ENCODE assay signal across 14 mouse cellular contexts in genomic region chr16:81223841-81224240, GRCm38 (mm10). TPM values are rescaled to one million over a fixed set of nuclear protein-coding genes. Genes with fewer than 3 reads are reported as not detected.
DNase-seq lines count a peak whose midpoint lies in the region; ATAC-seq lines count a peak whose summit lies in the region.
"Had no signal": no experiment of that assay in that cellular context is flagged by ENCODE, and none has a peak within 500 bp of the region (broad histone marks: within the 10 kb centered on the region; RNA-seq: fewer than 3 reads in every experiment).

No protein-coding gene starts in this region.

- H3K27ac ChIP-seq in neural tube, embryonic 11.5 days (ENCODE audit: low read depth, low read length) = no peak overlapping the region
- H3K27ac ChIP-seq in hindbrain, embryonic 15.5 days (replicated peaks) = no peak overlapping the region
- no peak overlapping the region for H3K27ac ChIP-seq in neural tube, embryonic 15.5 days (replicated peaks)
- H3K27ac ChIP-seq: limb, embryonic 12.5 days had no signal

- H3K36me3 ChIP-seq in neural tube, embryonic 11.5 days (ENCODE audit: control insufficient read depth, insufficient read depth, low read length) = no peaks in the 10 kb centered on the region
- H3K36me3 ChIP-seq in hindbrain, embryonic 15.5 days = no peaks in the 10 kb centered on the region
- H3K36me3 ChIP-seq in neural tube, embryonic 15.5 days = no peaks in the 10 kb centered on the region
- H3K36me3 ChIP-seq: G1E; limb, embryonic 12.5 days had no signal

- no peaks in the 10 kb centered on the region for H3K27me3 ChIP-seq in neural tube, embryonic 11.5 days (ENCODE audit: control insufficient read depth, insufficient read depth, low read length)
- no peaks in the 10 kb centered on the region for H3K27me3 ChIP-seq in hindbrain, embryonic 15.5 days
- H3K27me3 ChIP-seq in neural tube, embryonic 15.5 days (replicated peaks) = no peaks in the 10 kb centered on the region
- H3K27me3 ChIP-seq: limb, embryonic 12.5 days had no signal

- no peak overlapping the region for H3K4me3 ChIP-seq in neural tube, embryonic 11.5 days (ENCODE audit: low read depth, low read length)
- H3K4me3 ChIP-seq in hindbrain, embryonic 15.5 days = no peak overlapping the region
- H3K4me3 ChIP-seq in neural tube, embryonic 15.5 days (replicated peaks) = no peak overlapping the region
- H3K4me3 ChIP-seq: limb, embryonic 12.5 days had no signal

- no peak overlapping the region for H3K4me2 ChIP-seq in neural tube, embryonic 11.5 days (ENCODE audit: low read depth)
- no peak overlapping the region for H3K4me2 ChIP-seq in hindbrain, embryonic 15.5 days
- H3K4me2 ChIP-seq in neural tube, embryonic 15.5 days = no peak overlapping the region
- H3K4me2 ChIP-seq: limb, embryonic 12.5 days had no signal

- H3K4me1 ChIP-seq in neural tube, embryonic 11.5 days (ENCODE audit: control insufficient read depth, insufficient read depth, low read length) = no peaks in the 10 kb centered on the region
- H3K4me1 ChIP-seq in hindbrain, embryonic 15.5 days (replicated peaks) = peaks cover 5% of the 10 kb centered on the region; the same call in 1 of the 2 replicates
- no peaks in the 10 kb centered on the region for H3K4me1 ChIP-seq in neural tube, embryonic 15.5 days
- H3K4me1 ChIP-seq: limb, embryonic 12.5 days had no signal

- ATAC-seq in neural tube, embryonic 11.5 days (ENCODE audit: insufficient read depth, low FRiP score, low TSS enrichment) = peak; percentile 32; the same call in 1 of the 2 replicates
- ATAC-seq in hindbrain, embryonic 15.5 days (ENCODE audit: low FRiP score, low read depth) = 0 out of 2 replicates have a peak, but pooled peaks have one; percentile 19
- peak; percentile 29; the same call in 1 of the 2 replicates for ATAC-seq in neural tube, embryonic 15.5 days (ENCODE audit: low FRiP score)
- no peak for ATAC-seq in activated CD4-positive, CD25-positive, alpha-beta regulatory T cell, adult 4 months

- no peaks in the 10 kb centered on the region for H3K9me3 ChIP-seq in neural tube, embryonic 11.5 days (ENCODE audit: control insufficient read depth, low read length)
- H3K9me3 ChIP-seq in hindbrain, embryonic 15.5 days = no peaks in the 10 kb centered on the region
- H3K9me3 ChIP-seq in neural tube, embryonic 15.5 days (replicated peaks) = no peaks in the 10 kb centered on the region
- H3K9me3 ChIP-seq: G1E; limb, embryonic 12.5 days had no signal

- DNase-seq in cerebellum, postnatal 10 days = peak; percentile 7 to 13
- DNase-seq in cerebellum, postnatal 4 days (ENCODE audit: low spot score in 2 of 2) = no peak
- no peak for DNase-seq in neural tube, embryonic 11.5 days (ENCODE audit: low spot score)
- no peak for DNase-seq in neural tube, embryonic 10.5 days (ENCODE audit: extremely low spot score, low spot score)
- DNase-seq in T-cell, adult 2 months (ENCODE audit: low spot score) = no peak
- DNase-seq: embryo, embryonic 11 days; heart, postnatal 4 days; lung, adult 2 months; thymus, adult 18-20 months had no signal

- 80% methylated on average over 1 of the region's 1 CpGs for WGBS in neural tube, embryonic 11.5 days
- 30% methylated on average over 1 of the region's 1 CpGs for WGBS in hindbrain, embryonic 15.5 days
- whole genome bisulfite sequencing in neural tube, embryonic 15.5 days = 23% methylated on average over 1 of the region's 1 CpGs

- H3K9ac ChIP-seq in neural tube, embryonic 11.5 days (ENCODE audit: low read length) = no peak overlapping the region
- no peak overlapping the region for H3K9ac ChIP-seq in hindbrain, embryonic 15.5 days
- H3K9ac ChIP-seq in neural tube, embryonic 15.5 days (replicated peaks) = no peak overlapping the region
- H3K9ac ChIP-seq: limb, embryonic 12.5 days had no signal

RNA-seq across cellular contexts. Expression of gene Ncam2, which starts 23.3 kb away (rescaled TPM):
- 2.1 and 2.3 TPM in 2 replicates for polyA plus RNA-seq in neural tube, embryonic 11.5 days (2014; fragmentation: Nextera tagmentation; extraction: Ambion mirVana)
- polyA plus RNA-seq in hindbrain, embryonic 15.5 days (2015; fragmentation: Nextera tagmentation; extraction: Ambion mirVana) = 25.2 and 25.7 TPM in 2 replicates
- polyA plus RNA-seq in neural tube, embryonic 15.5 days (2015; fragmentation: Nextera tagmentation; extraction: Ambion mirVana) = 27.9 and 29.9 TPM in 2 replicates
- polyA plus RNA-seq in activated CD4-positive, CD25-positive, alpha-beta regulatory T cell, adult 4 months (2017; shearing (Covaris generic)) = not detected
- polyA plus RNA-seq: G1E had no signal

Comparison
In these comparisons a context has a peak if more than half of its experiments do, and no peak if none do; other contexts are left out.
1. DNase-seq: peak in cerebellum, postnatal 10 days (2 of 2); none in cerebellum, postnatal 4 days (0 of 2), neural tube, embryonic 11.5 days (single experiment), neural tube, embryonic 10.5 days (single experiment) and T-cell, adult 2 months (single experiment).